Mouse (Mus musculus) erythroid progenitor cell, adult 5-6 weeks (primary cell): ENCODE measurements around the gene Sorl1. TPM values are rescaled to one million over a fixed set of nuclear protein-coding genes. Genes with fewer than 3 reads are reported as not detected.

Source experiments
- ATAC-seq: replicated peaks from 2 replicates; pipeline ENCODE4 v1.8.0; 2016; ENCODE audit warnings: moderate number of reproducible peaks, mild to moderate bottlenecking, moderate TSS enrichment, inconsistent platforms; ENCODE audit not compliant: poor library complexity, low FRiP score, severe bottlenecking
- total RNA-seq, 2 experiments: library from RNA; stranded (forward) in 1 of 2; stranded (reverse) in 1 of 2; fragments of 150-400 nt in 1 of 2; fragments of 186-747, 209-891 nt in 1 of 2; gene quantifications; 2 replicates each; pipeline versions ENCODE4 v1.2.3 to v1.2.4; 2015 to 2017; ENCODE audit warnings: low replicate concordance in 2 of 2

Gene Sorl1
- total RNA-seq (2015; ENCODE audit: low replicate concordance) = 18.7 and 21.0 TPM in 2 replicates
- total RNA-seq (2017; ENCODE audit: low replicate concordance) = 6.1 and 13.7 TPM in 2 replicates

GRCm38 (mm10) chr9:42123713-42124576 lies at the start of gene Sorl1:
Gene Sorl1 (minus strand): TSS chr9:42124297.
- ATAC-seq = no peak

DNA sequence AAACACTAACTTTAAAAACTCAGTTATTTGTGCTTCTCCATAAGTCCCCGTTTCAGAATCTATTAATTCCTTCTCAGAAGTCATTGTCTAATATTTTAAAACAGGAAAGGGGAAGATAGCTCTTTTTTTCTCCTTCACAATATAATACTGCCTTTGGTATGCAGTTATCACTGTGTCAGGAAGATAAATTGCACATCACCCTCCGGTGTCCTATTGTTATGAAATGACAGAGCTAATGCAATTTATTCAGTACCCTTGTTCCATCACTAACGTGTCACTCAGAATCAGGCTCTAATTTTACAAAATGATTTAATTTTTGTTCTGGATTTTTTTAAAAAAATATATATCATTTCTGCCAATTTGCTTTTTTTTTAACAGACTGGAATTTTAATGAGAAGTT lies 49.7 kb upstream of the Sorl1 start:
- ATAC-seq = no peak

- ATAC-seq = no peak
Measured at GRCm38 (mm10) chr9:42169491-42169890, 45.4 kb upstream of the Sorl1 start.

DNA sequence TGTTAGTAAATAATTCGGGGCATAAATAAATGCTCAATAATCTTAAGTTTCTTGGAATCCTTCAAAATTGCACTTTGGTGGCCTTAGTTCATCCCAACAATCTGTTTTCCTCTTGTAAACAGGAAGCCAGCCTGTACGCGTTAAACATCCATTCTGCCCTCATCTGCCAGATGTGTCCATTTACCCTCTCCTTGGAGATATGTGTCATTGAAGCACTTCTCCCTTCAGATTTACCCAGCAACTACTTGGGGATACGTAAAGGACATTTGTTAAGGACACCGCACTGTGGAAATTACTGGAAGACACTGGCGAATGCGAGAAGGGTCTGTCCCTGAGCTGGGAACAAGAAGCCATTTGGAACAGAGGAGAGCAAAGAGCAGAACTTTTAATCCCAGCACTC lies 44.9 kb upstream of the Sorl1 start:
- no peak for ATAC-seq

DNA sequence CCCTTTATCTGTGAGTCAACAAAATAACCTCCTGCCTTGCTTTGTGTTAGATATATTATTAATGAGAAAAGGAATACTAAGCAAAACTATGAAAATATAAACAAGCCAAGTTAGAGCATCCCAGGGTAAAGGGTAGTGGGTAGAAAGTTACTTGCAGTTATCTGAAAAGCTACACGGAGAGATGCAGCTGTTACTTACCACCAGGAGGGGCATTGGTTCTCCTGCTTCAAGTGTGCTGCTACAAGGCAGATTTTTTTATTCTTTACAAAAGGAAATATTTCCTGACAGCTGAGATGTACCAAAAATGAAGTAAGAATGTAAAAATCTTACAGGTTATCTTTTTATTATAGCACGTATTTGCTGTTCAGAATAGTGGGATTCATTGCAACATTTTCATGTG lies 40.8 kb upstream of the Sorl1 start:
- ATAC-seq = no peak

GRCm38 (mm10) chr9:42163011-42163410 lies 38.9 kb upstream of the Sorl1 start:
- no peak for ATAC-seq

DNA sequence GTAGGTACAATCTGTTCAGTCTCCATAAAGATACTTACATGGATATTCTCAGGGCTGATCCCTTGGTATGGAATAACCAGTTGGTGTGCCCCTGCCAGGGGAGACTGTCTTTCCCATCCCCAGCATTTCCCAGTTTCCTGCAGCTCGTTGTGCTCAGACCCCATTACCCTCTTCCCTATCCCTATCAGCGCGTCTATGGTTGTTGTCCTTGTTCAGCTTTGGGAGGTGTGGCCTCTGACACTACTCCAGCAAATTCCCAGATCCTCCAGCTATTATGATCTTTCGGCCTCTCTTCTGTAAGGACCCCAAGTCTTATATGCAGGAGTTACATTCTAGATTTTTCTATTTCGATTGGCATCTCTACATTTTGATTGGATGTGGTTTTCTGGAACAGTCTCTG lies 35.3 kb upstream of the Sorl1 start:
- no peak for ATAC-seq

DNA sequence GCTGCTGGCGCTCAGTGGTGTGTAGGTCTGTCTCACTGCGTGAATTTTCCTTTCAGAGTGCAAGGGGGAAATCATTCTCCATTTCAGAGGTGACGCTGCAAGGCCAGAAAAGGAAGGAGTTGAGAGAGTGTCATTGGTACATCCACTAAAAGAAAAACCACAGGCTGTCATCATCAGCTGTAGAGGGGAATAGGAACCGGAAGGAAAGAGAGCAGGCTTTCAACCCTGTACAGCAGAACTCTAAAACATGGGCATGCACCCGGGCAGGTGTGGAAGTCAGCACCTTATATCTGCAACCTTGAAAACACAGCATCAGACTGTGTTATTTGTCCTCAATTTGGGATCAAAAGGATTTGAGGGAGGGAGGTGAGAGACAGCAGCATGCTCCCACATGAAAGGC lies 34.6 kb upstream of the Sorl1 start:
- no peak for ATAC-seq

GRCm38 (mm10) chr9:42157981-42158380 lies 33.9 kb upstream of the Sorl1 start:
- ATAC-seq = no peak

GRCm38 (mm10) chr9:42156566-42156965 lies 32.5 kb upstream of the Sorl1 start:
- ATAC-seq = no peak

GRCm38 (mm10) chr9:42154682-42155081 lies 30.6 kb upstream of the Sorl1 start:
- no peak for ATAC-seq

GRCm38 (mm10) chr9:42148816-42149215 lies 24.7 kb upstream of the Sorl1 start:
- no peak for ATAC-seq

GRCm38 (mm10) chr9:42148036-42148435 lies 23.9 kb upstream of the Sorl1 start:
- no peak for ATAC-seq

DNA sequence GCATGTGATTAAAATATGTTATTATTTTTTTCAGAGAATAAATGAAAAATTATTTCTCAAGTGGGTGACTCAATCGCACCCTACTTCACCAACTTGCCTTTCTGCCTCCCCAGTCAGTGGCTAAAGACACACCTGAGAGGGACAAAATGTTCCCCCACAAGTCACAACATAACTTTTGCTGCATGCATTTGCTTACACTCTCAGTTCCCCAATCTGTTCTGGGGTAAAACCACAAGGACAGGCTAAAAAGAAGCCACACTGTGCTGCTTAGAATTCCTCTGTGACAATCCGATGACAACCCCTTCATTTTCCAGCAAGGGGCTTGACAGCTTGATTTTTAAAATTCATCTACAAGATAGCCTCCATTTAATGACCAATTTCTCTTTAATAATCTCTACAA lies 22.4 kb upstream of the Sorl1 start:
- ATAC-seq = no peak

GRCm38 (mm10) chr9:42141549-42142210 lies 17.6 kb upstream of the Sorl1 start:
- no peak for ATAC-seq

DNA sequence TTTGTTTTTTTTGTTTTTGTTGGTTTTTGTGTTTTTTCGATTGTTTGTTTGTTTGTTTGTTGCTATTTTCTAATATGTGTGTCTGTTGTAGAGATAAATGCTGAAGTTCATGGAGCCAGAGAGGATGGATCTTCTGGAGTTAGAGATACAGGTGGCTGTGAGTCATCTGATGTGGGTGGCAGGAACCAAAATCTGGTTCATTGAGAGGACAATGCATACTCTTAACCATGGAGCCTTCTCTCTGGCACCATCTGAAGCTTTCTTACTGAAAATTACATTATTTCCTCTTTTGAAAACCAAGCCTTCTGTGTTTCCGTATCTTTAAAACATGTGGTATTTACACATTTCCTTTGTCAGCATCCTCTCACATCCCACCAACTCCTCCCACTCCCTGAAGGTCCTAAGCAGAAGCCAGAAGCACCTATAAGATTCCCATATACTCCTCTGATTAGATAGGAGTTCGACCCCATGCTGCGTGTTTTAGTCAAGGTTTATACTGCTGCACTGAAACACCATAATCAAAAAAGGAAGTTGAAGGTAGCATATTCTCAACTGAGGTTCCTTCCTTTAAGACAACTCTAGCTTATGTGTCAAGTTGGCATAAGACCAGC lies 14.3 kb upstream of the Sorl1 start:
- ATAC-seq = no peak

- ATAC-seq = no peak
Measured at GRCm38 (mm10) chr9:42137578-42137977, 13.5 kb upstream of the Sorl1 start.

GRCm38 (mm10) chr9:42130793-42131760 lies 7.0 kb upstream of the Sorl1 start:
- no peak for ATAC-seq

DNA sequence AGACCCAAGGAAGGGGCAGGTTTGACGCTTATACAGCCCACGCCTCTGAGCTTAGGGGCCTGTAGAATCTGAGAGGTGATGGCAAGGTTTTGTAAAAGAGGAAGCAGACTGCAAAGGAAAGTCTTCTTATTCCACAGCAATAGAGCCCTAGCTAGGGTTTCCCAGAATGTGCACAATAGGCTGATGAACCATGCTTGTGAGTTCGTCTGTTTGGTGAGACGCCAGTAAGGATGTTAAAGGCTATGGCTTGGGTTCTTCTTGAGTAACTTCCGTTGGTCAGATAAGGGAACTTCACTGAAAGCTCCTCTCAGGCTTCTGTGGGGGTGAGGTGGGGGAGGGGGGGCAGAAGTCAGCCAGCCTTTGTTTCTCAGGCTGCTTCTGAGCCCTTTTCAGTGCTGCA lies 3.9 kb upstream of the Sorl1 start:
- ATAC-seq = no peak
